Mouse (Mus musculus) CH12.LX (cell line): ENCODE measurements around the gene Dlec1.

Source experiments
- BHLHE40 ChIP-seq: IDR thresholded peaks from 2 replicates; pipeline ENCODE4 v1.6.1; 2011; ENCODE audit warnings: mild to moderate bottlenecking, low read depth, low read length, improper control_type of control experiment
- MAX ChIP-seq: IDR thresholded peaks from 2 replicates; pipeline ENCODE4 v1.6.1; 2011; ENCODE audit warnings: low read length, improper control_type of control experiment
- POLR2A ChIP-seq: IDR thresholded peaks from 2 replicates; pipeline ENCODE4 v1.6.1; 2011; ENCODE audit warnings: low read depth, mild to moderate bottlenecking, improper control_type of control experiment, low read length

DNA sequence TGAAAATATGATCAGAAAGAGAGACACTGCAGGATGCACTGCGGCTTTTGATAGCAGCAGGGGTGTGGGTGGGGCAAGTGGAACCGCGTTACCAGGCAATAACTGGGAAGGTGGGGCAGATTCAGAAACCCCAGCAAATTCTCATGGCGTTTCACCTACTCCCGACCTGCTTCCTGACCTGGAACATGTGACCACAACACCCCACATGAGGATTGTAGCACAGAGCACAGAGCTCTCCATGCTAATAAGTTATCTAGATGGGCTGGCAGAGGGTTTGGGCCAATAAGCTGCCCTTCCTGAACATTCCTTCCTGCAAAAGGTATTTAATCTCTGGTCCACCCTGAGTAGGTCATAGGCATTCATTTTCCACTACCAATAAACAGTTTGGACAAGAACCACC is 28.4 kb downstream of the Dlec1 start:
- TF ChIP-seq MAX (no peak), POLR2A (no peak), BHLHE40 (no peak)
